Mouse (Mus musculus): Measurements from ENCODE around the gene Zfp580.
"Not testable (repeated sequence)": the region's sequence is repeated elsewhere in the genome, so short reads cannot be mapped to it uniquely, and the experiment has no call there.

The Zfp580 gene

DNA sequence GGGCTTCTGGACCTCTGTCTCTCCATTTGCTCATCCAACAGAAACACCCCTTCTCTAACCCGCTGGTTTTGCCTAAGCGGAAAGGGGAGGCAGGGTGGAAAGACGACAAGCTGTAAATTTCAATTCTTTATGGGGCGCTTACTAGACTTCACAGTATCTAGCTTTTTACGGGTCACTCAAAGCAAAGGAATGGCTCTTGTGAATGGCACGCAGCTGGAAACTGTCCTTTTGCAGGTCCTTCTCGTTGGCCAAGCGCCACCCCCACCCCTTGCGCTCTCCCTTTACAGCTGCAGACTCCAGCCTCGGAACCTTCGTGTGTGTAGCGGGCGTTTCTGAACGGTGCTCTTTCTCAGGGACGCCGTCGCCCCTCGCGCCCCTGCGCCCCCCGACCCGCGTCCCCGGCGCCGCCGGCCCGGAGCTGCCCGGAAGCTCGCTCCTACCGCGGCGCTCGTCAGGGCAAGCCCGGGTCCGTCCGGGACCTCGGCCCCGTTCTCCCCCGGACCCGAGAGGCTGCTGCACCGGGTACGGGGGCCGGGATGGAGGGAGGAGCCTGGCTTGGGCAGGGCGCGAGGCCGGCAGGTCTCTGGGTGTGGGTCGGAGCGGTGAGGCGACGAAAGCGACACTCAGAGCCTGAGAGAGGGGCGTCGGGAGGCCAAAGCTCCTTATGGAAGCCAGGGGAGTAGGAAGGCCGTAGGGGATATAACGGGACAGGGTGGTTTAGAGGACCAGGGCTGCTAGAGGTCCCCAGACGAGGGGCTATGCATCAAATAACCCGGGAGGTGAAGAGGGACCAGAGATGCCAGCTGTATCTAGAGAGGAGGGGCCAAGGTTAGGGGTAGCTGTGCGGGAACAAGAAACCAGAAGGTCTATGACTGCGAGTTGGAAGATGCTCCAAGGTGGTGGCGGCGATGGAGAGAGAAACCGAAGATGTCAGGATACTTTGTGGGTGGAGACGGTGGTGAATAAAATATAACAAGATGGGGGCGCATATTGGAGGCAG, at the start of gene Zfp580:
Gene Zfp580 (plus strand): TSS at position 346 of the 1,000 bp plus-strand sequence.
- DNase-seq (ENCODE audit: low spot score in 2 of 2): peak; percentile 86 to 88

- DNase-seq (ENCODE audit: low spot score in 2 of 2): not testable (repeated sequence)
These were observed 48.5 kb upstream of the Zfp580 start for GRCm38 (mm10) chr7:5002876-5003275.

GRCm38 (mm10) chr7:5008229-5008628, 43.1 kb upstream of the Zfp580 start:
- DNase-seq (ENCODE audit: low spot score in 2 of 2): no peak

- DNase-seq (ENCODE audit: low spot score in 2 of 2): peak in 1 of 2 experiments; percentile 42
These were observed 38.4 kb upstream of the Zfp580 start for GRCm38 (mm10) chr7:5012681-5013513.

DNA sequence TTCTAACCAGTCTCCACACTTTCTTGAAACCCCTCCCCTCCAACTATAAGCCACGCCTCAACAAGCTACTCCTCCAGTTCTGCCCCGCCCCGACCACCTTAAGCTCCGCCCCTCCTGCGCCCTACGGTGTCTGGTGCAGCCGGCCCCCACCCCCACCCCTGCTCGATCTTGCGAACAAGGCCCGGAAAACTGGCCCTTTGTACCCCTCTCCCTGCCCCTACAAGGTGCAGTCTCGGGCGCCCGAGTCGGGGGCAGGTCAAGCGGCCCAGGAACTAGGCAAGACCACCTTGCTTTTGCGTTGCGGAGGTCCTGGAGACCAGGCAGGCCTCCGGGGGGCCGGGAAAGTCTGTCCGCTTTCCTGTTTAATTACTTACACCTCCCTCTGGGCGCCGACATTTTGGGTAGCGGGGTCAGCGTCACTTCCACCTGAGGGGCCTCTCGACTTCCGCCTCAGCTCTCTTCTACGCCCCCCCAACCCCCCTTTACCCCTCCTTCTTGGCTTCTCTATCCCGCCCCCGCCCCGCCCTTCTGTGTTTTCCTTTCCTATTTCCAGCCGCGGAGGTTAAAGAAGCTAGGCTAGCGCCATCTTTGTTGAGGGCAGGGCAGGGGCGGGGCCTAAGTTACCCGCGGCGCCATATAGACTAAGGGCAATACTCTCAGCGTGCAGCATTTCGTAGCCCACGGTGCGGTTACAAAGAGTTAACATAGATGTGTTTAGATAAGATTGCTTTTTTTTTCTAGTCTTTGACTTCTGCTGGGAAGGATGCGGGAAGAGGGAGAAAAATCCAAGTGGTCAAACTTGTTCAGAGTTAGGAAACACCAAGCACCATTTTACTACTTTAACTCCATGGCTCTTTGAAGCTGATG, 36.9 kb upstream of the Zfp580 start, which contains the start of the genes Zfp524 and Fiz1:
Gene Zfp524 (plus strand): TSS at position 165 of the 867 bp plus-strand sequence.
Gene Fiz1 (minus strand): TSS at position 447 of the 867 bp plus-strand sequence.
- DNase-seq (ENCODE audit: low spot score in 2 of 2): peak; percentile 97

DNA sequence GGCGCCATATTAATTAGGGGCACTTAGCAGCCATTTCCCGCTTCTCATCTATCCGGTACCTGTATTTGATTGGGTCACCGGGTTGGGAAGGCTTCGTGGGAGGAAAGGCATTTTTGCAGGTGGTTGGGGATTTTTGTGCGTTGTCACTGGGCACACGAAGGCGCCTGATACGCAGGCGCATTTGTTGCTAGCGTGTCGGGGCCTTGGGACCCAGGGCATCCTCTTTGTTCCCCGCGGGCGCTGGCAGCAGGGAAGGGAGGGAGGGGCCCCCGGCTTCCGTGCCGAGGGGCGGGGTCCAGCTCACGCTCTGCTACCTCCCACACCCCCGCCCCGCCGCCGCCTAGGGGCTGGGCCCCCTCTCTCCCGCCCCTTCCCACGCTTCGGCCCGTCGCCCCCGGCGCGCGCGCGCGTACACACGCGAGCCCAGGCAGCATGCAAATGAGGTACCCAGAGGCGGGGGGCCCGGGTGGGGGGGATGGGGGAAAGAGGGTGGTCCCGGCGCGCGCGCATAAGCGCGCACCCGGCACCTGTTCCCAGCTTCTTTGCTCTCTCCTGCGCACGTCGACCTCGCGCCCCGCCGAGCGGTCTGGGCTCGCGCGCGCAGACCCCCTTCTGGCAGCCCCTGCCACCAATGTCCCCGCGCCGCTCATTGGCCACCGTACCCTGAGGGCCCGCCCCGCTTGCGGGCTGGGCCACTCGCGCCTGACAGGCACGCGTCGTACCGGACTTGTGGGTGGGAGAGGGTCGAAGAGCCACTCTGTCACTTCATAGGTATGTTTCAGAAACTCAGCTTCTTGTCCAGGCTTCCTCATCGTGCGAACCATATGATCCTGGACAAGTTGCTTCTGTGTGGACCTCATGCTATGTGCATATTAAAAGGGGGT, 36.0 kb upstream of the Zfp580 start, which contains the start of gene Gm44973:
Gene Gm44973 (plus strand): TSS at position 379 of the 884 bp plus-strand sequence.
- DNase-seq (ENCODE audit: low spot score in 2 of 2): peak; percentile 95

DNA sequence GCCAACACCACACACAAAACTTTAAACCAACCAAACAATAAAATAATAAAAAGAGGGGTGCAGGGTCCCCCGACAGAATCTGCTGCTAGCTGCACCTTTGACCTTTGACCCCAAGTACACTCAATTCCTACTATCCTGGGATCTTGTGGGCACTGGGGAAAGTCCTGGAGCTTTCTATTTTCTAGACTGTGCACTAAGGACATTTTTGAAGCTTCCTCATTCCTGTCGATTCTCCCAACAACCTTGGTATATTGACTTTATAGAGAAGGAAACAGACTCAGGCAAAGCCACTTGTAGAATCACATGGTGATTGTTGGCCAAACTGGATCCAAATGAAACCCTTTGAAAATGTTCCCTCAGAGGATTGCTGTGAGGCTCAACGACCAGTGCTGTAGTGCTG, 35.3 kb upstream of the Zfp580 start:
- no peak for DNase-seq (ENCODE audit: low spot score in 2 of 2)

DNA sequence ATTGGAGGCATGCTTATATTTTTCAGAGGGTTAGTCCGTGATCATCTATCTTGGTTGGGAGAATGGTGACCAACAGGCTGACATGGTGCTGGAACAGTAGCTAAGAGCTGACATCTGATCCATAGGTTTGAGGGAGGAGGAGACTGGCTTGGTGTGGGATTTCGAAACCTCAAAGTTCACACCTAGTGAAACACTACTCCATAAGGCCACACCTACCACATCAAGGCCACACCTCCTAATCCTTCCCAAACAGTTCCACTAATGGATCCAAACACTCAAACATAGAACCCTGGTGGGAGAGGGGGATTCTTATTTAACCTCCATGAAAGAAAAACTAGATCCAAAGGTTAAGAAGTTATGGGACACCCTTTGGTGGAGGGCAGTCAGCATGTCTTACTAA, 34.4 kb upstream of the Zfp580 start:
- DNase-seq (ENCODE audit: low spot score in 2 of 2): no peak

- DNase-seq (ENCODE audit: low spot score in 2 of 2): peak in 1 of 2 experiments; percentile 52
These were observed 34.0 kb upstream of the Zfp580 start for GRCm38 (mm10) chr7:5017352-5017751.

DNA sequence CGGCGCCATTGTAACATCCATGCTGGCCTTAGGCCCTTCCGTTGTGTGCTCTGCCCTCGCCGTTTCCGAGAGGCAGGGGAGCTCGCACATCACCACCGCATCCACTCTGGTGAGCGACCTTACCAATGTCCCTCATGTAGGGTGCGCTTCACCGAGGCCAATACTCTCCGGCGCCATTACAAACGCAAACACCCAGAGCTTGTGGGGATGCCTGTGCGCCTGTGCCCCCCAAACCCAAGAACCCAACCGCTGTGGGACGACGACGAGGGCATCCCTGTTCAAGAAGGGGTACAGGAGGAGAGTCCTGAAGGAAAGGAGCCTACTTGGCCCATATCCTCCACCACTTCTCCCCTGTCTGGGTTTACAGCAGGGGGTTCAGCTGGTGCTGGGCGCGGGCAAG, 33.4 kb upstream of the Zfp580 start:
- peak in 1 of 2 experiments; percentile 38 for DNase-seq (ENCODE audit: low spot score in 2 of 2)

GRCm38 (mm10) chr7:5019576-5019975, 31.8 kb upstream of the Zfp580 start:
- not testable (repeated sequence) for DNase-seq (ENCODE audit: low spot score in 2 of 2)

DNA sequence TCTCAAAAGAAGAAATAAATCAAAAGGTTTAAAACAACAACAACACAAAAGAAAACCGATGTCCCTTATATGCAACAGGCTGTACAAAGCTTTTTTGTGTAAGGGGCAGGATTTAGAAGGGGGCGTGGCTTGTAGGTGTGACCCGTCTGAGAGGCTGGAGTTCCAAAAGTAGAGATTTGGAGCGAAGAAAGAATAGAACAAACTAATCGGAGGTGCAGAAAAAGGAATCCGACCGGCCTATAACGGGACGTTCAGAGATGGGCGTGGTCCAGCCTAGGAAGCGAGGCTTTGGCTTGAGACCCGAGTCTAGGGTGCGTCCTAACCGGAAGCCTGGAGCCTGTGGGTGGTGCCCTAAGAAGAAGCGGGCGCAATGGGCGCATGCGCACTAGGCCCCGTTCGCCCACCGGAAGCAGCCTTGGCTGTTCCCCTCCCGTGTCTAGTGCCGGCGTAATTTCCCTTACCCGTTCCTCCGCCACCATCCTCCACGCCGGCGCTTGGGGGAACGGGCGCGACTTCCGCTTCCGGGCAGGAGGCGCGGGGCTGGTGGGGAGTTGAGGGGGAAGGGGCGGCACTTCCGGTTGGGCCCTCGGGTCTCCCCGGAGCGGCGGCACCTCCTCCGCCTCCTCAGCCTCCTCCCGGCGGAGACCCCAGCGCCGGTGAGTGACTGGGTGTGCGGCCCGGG, 31.2 kb upstream of the Zfp580 start, which contains the start of the genes Zfp865 and Ccdc106:
Gene Zfp865 (plus strand): TSS at position 377 of the 682 bp plus-strand sequence.
Gene Ccdc106 (plus strand): TSS at position 554 of the 682 bp plus-strand sequence.
- peak; percentile 99 for DNase-seq (ENCODE audit: low spot score in 2 of 2)

DNA sequence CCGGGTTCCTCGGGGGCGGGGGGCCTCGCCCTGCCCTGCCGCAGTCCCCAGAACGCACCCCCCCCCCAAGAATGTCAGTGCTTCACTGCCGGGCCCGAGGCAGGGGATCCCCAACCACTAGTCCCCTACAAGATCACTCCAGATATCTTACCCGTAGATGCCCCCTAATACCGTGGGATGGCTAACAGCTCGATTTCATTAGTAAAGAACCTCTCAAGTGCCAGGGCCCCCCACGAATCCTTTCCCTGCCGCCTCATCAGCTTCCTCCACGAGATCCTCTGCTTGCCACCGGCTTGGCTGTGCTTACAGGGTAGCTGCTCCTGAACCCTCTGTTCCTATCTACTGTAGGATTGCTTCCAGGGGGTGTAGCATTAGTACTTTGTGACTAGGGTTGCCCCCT, 30.7 kb upstream of the Zfp580 start:
- DNase-seq (ENCODE audit: low spot score in 2 of 2): peak; percentile 45 to 50

- DNase-seq (ENCODE audit: low spot score in 2 of 2): no peak
These were observed 30.1 kb upstream of the Zfp580 start for GRCm38 (mm10) chr7:5021197-5021596.

DNA sequence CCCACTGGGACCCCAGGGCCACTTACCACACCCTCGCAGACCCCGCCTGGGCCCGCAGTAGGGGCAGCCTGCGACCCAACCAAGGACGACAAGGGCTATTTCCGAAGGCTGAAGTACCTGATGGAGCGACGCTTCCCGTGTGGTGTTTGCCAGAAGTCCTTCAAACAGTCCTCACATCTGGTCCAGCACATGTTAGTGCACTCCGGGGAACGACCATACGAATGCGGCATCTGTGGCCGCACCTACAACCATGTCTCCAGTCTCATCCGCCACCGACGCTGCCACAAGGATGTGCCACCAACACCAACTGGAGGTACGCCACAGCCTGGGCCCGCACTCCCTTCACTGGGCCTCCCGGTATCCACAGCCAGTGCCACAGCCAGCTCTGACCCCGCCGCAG, 21.8 kb upstream of the Zfp580 start:
- DNase-seq (ENCODE audit: low spot score in 2 of 2): no peak

DNA sequence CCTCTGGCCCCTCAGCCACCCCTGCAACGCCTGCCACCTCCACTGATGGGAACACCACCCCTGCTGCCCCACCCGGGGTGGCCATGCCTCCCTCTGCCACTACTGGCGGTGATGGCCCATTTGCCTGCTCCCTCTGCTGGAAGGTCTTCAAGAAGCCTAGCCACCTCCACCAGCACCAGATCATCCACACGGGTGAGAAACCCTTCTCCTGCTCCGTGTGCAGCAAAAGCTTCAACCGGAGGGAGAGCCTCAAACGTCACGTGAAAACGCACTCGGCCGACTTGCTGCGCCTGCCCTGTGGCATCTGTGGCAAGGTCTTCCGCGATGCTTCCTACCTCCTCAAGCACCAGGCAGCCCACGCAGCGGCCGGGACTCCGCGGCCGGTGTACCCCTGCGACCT, 21.4 kb upstream of the Zfp580 start:
- DNase-seq (ENCODE audit: low spot score in 2 of 2): no peak

DNA sequence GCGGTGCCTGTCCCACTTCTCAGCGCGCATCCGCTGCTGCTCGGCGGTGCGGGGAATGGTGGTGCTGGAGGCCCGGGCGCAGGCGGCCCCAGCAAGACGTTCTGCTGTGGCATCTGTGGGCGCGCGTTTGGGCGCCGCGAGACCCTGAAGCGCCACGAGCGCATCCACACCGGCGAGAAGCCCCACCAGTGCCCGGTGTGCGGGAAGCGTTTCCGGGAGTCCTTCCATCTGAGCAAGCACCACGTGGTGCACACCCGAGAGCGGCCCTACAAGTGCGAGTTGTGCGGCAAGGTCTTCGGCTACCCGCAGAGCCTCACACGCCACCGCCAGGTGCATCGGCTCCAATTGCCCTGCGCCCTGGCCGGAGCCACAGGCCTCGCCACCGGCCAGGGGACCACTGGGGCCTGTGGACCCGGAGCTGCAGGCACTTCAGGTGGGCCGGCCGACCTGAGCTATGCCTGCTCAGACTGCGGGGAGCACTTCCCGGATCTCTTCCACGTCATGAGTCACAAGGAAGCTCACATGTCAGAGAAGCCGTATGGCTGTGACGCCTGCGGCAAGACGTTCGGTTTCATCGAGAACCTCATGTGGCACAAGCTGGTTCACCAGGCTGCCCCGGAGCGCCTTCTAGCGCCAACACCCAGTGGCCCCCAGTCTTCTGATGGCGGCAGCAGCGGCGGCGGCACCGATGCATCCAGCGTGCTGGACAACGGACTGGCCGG, 20.6 kb upstream of the Zfp580 start:
- peak in 1 of 2 experiments; percentile 30 for DNase-seq (ENCODE audit: low spot score in 2 of 2)

DNA sequence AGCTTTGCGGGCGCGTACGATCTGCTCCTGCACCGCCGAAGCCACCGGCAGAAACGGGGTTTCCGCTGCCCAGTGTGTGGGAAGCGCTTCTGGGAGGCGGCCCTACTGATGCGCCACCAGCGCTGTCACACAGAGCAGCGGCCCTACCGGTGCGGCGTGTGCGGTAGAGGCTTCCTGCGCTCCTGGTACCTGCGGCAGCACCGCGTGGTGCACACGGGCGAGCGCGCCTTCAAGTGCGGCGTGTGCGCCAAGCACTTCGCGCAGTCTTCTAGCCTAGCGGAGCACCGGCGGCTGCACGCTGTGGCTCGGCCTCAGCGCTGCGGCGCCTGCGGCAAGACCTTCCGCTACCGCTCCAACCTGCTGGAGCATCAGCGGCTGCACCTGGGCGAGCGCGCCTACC, 19.8 kb upstream of the Zfp580 start:
- DNase-seq (ENCODE audit: low spot score in 2 of 2): no peak

DNA sequence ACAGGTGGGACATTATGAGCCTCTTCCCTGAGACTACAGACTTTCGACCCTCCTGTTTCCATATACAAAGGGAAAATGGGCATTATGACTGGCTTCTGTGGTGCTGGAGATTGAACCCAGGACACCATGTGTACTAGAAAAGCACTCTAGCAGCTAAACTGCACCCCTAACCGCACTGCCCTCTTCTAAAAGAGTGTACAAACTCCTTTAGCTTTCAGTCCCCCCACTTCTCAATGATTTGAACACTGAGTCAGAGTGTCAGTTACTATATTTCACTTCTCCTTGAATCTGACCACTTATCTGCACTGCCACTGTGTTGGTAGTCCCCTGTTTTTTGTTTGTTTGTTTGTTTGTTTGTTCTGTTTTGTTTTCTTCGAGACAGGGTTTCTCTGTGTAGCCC, 17.5 kb upstream of the Zfp580 start, which contains the start of gene 4632433K11Rik:
Gene 4632433K11Rik (plus strand): TSS at position 301 of the 400 bp plus-strand sequence.
- DNase-seq (ENCODE audit: low spot score in 2 of 2): no peak

Measured in right cerebral cortex, postnatal 10 days (tissue).